Mouse (Mus musculus) forebrain, embryonic 15.5 days (tissue): ENCODE measurements around the gene Dlg2. TPM values are rescaled to one million over a fixed set of nuclear protein-coding genes. Genes with fewer than 3 reads are reported as not detected.

Experiments used
- ATAC-seq: fragments of 200-750 bp; cut with Nextera tagmentation; replicated peaks from 2 replicates; pipeline ENCODE4 v1.8.0; 2017; ENCODE audit warnings: mild to moderate bottlenecking, moderate TSS enrichment, moderate library complexity
- H3K27ac ChIP-seq: fragments of 300-500 bp; sonication (generic); replicated peaks from 2 replicates; pipeline ENCODE4 v1.5.1; 2015; ENCODE audit warnings: mild to moderate bottlenecking, inconsistent platforms
- H3K27me3 ChIP-seq: fragments of 300-500 bp; sonication (generic); 2 replicates; pipeline ENCODE4 v1.6.1; 2015; ENCODE audit warnings: inconsistent platforms
- H3K36me3 ChIP-seq: fragments of 300-500 bp; sonication (generic); 2 replicates; pipeline ENCODE4 v1.6.1; 2015; ENCODE audit warnings: mild to moderate bottlenecking, inconsistent platforms
- H3K4me1 ChIP-seq: fragments of 300-500 bp; sonication (generic); 2 replicates; pipeline ENCODE4 v1.6.1; 2015; ENCODE audit warnings: inconsistent platforms
- H3K4me2 ChIP-seq: fragments of 300-500 bp; sonication (generic); replicated peaks from 2 replicates; pipeline ENCODE4 v1.6.1; 2015; ENCODE audit warnings: mild to moderate bottlenecking, inconsistent platforms
- H3K4me3 ChIP-seq: fragments of 300-500 bp; sonication (generic); 2 replicates; pipeline ENCODE4 v1.5.1; 2015; ENCODE audit warnings: mild to moderate bottlenecking, inconsistent platforms
- H3K9ac ChIP-seq: fragments of 300-500 bp; sonication (generic); replicated peaks from 2 replicates; pipeline ENCODE4 v1.6.1; 2015; ENCODE audit warnings: mild to moderate bottlenecking, inconsistent platforms
- H3K9me3 ChIP-seq: fragments of 300-500 bp; sonication (generic); 2 replicates; pipeline ENCODE4 v1.6.1; 2016; ENCODE audit warnings: inconsistent platforms
- WGBS: fragments of 180-500 bp; shearing (Covaris S2); methylation state at CpG from one replicate; pipeline ENCODE4 v1.1.7; 2015; ENCODE audit warnings: mixed read lengths; 5-methylcytosine and 5-hydroxymethylcytosine counted together
- polyA plus RNA-seq: library from polyadenylated mRNA; unstranded; fragments of >200 nt; fragmentation: Nextera tagmentation; extraction: Ambion mirVana; gene quantifications from 2 replicates; pipeline ENCODE4 v1.2.1, GENCODE M21; 2015

Gene Dlg2
- polyA plus RNA-seq, 1 experiment from 2014 or later, result 24.5 TPM

DNA sequence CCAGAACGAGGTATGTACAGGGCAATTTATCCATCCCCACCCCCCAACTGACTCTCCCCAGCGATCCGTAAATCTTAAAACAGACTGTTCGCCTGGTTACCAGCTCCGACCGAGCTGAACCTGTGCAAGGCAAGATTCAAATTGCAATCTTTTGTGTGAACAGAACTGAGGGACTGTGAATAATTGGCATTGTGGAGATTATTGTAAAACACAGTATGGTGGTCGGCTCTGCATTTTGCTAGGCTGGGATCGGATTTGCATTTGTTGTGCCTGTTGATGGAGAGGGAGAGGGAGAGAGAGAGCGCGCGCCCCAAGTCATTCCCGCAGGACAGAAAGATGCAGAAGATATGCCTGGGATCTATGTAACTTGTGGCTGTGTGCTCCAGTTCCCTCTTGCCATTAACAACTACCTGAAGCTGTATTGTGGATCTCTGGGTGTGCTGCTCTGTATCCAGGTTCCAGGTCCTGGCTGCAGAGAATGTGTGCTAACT, 1759.1 kb downstream of the Dlg2 start:
- Histone ChIP-seq H3K4me1 (peaks cover 11% of the 10 kb centered on the region), H3K4me2 (peak overlapping the region; percentile 54), H3K27me3 (no peaks in the 10 kb centered on the region), H3K9ac (peak overlapping the region; percentile 50), H3K27ac (peak overlapping the region; percentile 73), H3K4me3 (peak overlapping the region; percentile 50), H3K9me3 (no peaks in the 10 kb centered on the region), H3K36me3 (no peaks in the 10 kb centered on the region)
- WGBS, result 5% methylated on average over 12 of the region's 12 CpGs
- peak; percentile 73 for ATAC-seq

DNA sequence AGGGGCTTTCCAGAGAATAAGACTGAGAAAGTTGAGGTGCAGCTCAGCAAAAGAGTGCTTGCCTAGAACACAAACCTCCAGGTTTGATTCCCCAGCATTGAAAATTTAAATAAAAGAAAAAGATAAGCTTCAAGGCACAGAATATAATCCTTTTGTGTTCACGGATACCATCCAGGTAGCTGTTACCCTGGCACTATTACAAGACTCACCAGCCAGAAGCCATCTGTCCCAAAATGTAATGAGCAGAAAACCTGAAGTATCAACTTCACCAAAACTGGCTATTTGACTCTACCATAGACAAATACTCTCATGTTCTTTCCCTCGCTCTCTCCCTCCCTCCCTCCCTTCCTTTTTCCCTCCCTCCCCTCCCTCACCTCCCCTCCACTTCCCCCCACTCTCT, 1764.4 kb downstream of the Dlg2 start:
- Histone ChIP-seq H3K4me1 (peaks cover 11% of the 10 kb centered on the region), H3K9ac (no peak overlapping the region), H3K9me3 (no peaks in the 10 kb centered on the region), H3K4me2 (no peak overlapping the region), H3K27me3 (no peaks in the 10 kb centered on the region), H3K27ac (no peak overlapping the region), H3K36me3 (no peaks in the 10 kb centered on the region), H3K4me3 (no peak overlapping the region)
- WGBS, result 82% methylated on average over 2 of the region's 2 CpGs
- no peak for ATAC-seq

DNA sequence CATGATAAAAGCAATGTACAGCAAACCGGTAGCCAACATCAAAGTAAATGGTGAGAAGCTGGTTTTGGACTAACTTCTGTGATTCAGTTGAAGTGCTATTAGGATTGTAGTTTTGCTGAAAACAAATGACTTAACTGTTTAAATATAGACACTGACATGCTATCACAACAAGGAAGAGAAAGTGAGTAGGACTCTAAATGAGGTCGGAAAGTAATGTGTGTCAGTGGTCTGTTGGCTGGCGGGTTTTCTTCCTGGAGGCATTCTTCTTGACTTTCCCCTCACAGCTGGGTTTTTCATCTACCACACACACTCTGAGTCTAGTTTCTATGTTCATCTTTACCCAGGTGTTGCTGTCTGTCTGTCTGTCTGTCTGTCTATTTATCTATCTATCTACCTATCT, 1771.1 kb downstream of the Dlg2 start:
- no peaks in the 10 kb centered on the region for H3K9me3 ChIP-seq
- no peaks in the 10 kb centered on the region for H3K27me3 ChIP-seq
- no peaks in the 10 kb centered on the region for H3K4me1 ChIP-seq
- H3K36me3 ChIP-seq, result no peaks in the 10 kb centered on the region
- H3K27ac ChIP-seq, result no peak overlapping the region
- ATAC-seq, result no peak
- no peak overlapping the region for H3K9ac ChIP-seq
- H3K4me2 ChIP-seq, result no peak overlapping the region
- WGBS, result 96% methylated on average over 3 of the region's 3 CpGs
- H3K4me3 ChIP-seq, result no peak overlapping the region

DNA sequence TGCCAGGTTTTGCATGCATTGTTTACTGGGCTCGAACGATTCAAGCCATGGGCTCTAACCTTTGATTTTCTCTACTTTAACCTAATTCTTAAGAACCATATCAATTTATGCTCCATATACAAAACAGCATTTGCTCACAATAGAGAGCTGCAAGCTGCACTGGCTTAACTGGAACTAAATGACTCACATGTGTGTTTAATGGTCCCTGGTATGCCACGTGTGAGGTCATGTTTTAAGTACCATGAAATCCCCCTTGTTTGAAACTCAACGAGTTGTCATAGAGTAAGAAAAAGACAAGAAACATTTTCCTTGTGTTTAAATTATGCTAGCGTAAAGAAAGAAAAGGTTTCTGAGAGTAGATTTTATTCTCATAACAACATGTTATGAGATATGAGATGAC, 1772.1 kb downstream of the Dlg2 start:
- no peaks in the 10 kb centered on the region for H3K9me3 ChIP-seq
- no peaks in the 10 kb centered on the region for H3K27me3 ChIP-seq
- no peak overlapping the region for H3K4me2 ChIP-seq
- no peak for ATAC-seq
- H3K9ac ChIP-seq, result no peak overlapping the region
- H3K36me3 ChIP-seq, result no peaks in the 10 kb centered on the region
- H3K27ac ChIP-seq, result no peak overlapping the region
- H3K4me1 ChIP-seq, result no peaks in the 10 kb centered on the region
- 82% methylated on average over 5 of the region's 5 CpGs for WGBS
- no peak overlapping the region for H3K4me3 ChIP-seq

DNA sequence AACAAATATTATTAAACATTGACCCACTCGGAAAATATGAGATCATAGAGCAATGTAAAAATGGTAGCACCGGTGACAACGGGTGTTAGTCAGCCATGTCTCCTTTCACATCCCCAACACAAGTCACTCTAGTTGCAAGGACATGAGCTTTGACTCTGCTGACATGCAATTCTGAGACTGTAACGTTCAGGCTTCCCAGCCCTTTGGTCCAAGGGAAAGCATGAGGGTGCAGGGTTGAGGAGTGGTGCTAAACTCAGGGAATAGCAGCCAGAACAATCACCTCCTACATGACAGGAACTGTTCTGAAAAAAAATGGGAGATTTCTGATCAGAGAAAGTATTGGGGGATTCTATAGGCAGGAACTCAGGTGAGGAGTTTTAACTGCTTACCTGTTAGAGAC, 1781.7 kb downstream of the Dlg2 start:
- no peak overlapping the region for H3K27ac ChIP-seq
- no peaks in the 10 kb centered on the region for H3K4me1 ChIP-seq
- no peak for ATAC-seq
- no peak overlapping the region for H3K9ac ChIP-seq
- H3K9me3 ChIP-seq, result no peaks in the 10 kb centered on the region
- no peak overlapping the region for H3K4me3 ChIP-seq
- 91% methylated on average over 4 of the region's 4 CpGs for WGBS
- no peaks in the 10 kb centered on the region for H3K36me3 ChIP-seq
- H3K27me3 ChIP-seq, result no peaks in the 10 kb centered on the region
- no peak overlapping the region for H3K4me2 ChIP-seq

DNA sequence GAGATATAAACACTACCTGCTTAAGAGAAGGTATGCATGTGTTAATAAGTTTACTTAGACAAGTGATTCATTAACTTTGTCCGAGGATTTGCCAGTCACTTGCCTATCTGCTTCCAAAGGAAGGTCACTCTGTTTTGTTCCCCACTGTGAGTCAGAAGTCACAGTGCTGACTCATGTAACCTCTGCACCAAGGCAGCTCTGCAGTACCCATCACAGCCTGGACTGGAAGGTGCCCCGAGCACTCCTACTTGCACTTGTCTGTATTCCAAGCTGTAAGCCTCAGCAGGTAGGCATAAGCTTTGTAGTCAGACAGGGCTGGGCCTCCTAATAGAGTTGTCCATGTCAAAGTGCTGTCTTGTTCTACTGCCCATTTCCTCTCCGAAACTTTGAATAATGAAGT, 1782.2 kb downstream of the Dlg2 start:
- H3K4me3 ChIP-seq, result no peak overlapping the region
- H3K9ac ChIP-seq, result no peak overlapping the region
- H3K4me1 ChIP-seq, result no peaks in the 10 kb centered on the region
- H3K27ac ChIP-seq, result no peak overlapping the region
- no peaks in the 10 kb centered on the region for H3K36me3 ChIP-seq
- no peaks in the 10 kb centered on the region for H3K9me3 ChIP-seq
- 78% methylated on average over 3 of the region's 3 CpGs for WGBS
- no peak overlapping the region for H3K4me2 ChIP-seq
- no peak for ATAC-seq
- no peaks in the 10 kb centered on the region for H3K27me3 ChIP-seq

DNA sequence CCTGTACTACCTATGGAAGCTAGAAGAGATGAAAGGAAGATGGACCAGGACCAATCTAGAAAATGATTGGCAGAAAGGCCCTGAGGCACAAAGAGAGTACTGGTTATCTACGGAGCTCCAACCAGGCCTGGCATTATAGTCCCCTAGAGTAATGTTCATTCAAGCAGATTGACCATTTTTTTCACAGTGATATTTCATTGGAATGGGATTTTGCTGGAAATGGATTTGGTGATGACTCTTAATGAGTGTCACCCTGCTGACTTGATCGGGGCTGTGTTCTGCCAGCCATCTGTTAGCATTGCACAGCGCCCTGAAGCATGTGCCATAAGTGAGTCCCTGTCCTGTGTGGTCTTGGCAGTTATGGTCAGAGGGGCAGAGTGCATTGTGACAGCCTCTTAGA, 1787.9 kb downstream of the Dlg2 start:
- Histone ChIP-seq H3K36me3 (no peaks in the 10 kb centered on the region), H3K4me3 (no peak overlapping the region), H3K4me1 (peaks cover 7% of the 10 kb centered on the region; the same call in 1 of the 2 replicates), H3K27ac (peak overlapping the region; percentile 57), H3K9me3 (no peaks in the 10 kb centered on the region), H3K27me3 (no peaks in the 10 kb centered on the region), H3K9ac (no peak overlapping the region), H3K4me2 (no peak overlapping the region)
- peak; percentile 76 for ATAC-seq
- 61% methylated on average over 3 of the region's 3 CpGs for WGBS

DNA sequence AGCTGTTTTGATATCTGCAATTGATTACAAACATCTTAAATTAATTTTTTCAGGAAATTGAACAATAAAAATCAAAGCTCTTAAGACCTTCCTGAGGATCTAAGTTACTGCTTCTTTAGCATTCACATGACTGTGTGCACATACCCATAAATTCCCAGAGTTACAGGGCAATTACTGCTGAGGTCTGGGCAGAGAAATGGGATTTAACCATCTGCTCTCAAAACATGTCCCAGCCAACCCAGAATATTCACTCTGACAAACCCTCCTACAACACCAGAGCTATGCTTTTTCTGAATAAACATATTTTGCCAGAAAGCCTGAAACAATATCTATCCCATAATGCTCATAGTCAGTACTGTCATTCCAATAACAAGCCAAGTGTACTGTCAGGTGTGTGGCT, 1788.5 kb downstream of the Dlg2 start:
- peak; percentile 76 for ATAC-seq
- Histone ChIP-seq H3K27me3 (no peaks in the 10 kb centered on the region), H3K9me3 (no peaks in the 10 kb centered on the region), H3K27ac (peak overlapping the region; percentile 57), H3K36me3 (no peaks in the 10 kb centered on the region), H3K4me2 (no peak overlapping the region), H3K9ac (no peak overlapping the region), H3K4me1 (peaks cover 7% of the 10 kb centered on the region; the same call in 1 of the 2 replicates), H3K4me3 (no peak overlapping the region)

DNA sequence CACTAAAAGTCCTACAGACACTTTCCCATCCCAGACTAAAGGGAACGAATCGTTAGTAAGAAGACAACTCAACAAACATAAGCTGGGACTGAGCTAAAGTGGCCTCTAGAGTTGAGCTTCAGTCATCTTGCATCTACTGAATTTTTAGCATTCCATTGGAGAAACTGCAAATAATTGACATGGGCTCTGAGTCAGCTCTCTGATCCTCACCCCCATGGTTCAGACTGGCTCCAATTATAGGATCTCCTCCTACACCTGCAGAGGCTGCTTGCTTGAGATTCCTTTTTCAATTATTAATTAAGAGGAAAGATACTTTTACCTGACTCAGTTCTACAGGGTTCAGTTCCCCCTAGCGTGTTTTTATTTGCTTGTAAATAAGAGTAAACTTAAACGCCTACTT, 1798.9 kb downstream of the Dlg2 start:
- WGBS, result 80% methylated on average over 4 of the region's 4 CpGs
- Histone ChIP-seq H3K36me3 (no peaks in the 10 kb centered on the region), H3K9ac (no peak overlapping the region), H3K27ac (no peak overlapping the region), H3K9me3 (no peaks in the 10 kb centered on the region), H3K27me3 (no peaks in the 10 kb centered on the region), H3K4me2 (no peak overlapping the region), H3K4me1 (0 out of 2 replicates have a peak, but pooled peaks cover 7% of the 10 kb centered on the region), H3K4me3 (no peak overlapping the region)
- no peak for ATAC-seq

DNA sequence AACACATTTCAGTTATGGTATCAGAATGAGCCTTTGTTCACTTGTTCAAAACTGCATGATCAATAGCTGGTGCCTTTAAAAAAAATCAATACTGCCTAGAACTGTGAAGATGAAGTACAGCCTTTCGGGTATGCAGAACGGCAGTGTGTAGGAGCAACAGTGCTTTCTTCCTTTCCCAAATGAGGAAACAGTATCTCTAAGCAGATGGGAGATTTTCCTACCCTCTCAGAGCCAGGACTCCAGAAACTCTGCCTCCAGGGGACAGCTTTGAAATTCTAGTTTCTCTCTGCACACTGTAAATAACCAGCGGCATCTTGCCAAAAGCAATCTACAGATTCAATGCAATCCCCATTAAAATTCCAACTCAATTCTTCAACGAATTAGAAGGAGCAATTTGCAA, 1801.2 kb downstream of the Dlg2 start:
- Histone ChIP-seq H3K27me3 (no peaks in the 10 kb centered on the region), H3K9me3 (no peaks in the 10 kb centered on the region), H3K36me3 (no peaks in the 10 kb centered on the region), H3K9ac (no peak overlapping the region), H3K4me3 (no peak overlapping the region), H3K4me1 (peaks cover 14% of the 10 kb centered on the region; the same call in 1 of the 2 replicates), H3K4me2 (no peak overlapping the region), H3K27ac (peak overlapping the region; percentile 48)
- WGBS, result 33% methylated on average over 4 of the region's 4 CpGs
- ATAC-seq, result peak; percentile 92

DNA sequence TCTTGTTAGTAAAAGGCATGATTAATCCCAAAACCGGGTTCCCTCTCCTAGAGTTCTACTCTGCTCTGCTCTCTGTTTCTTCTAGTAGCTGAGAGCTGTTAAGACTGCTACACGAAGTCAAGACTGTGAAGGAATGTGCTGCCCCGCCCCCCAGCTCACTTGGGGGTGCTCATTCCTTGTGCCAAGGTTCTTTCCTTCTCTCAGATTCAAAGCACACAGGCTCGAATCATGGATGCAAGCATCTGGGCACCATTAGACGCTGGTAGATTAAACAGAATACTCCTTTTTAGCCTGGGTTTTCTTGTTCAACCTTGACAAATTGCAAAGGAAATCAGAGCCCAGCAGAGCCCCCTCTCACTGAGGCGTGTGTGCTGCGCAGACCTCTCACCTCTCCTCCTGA, 1804.5 kb downstream of the Dlg2 start:
- no peak overlapping the region for H3K4me3 ChIP-seq
- no peak overlapping the region for H3K9ac ChIP-seq
- H3K9me3 ChIP-seq, result no peaks in the 10 kb centered on the region
- H3K4me1 ChIP-seq, result peaks cover 19% of the 10 kb centered on the region; the same call in 1 of the 2 replicates
- H3K27ac ChIP-seq, result no peak overlapping the region
- WGBS, result 36% methylated on average over 7 of the region's 7 CpGs
- H3K36me3 ChIP-seq, result no peaks in the 10 kb centered on the region
- ATAC-seq, result no peak
- no peak overlapping the region for H3K4me2 ChIP-seq
- no peaks in the 10 kb centered on the region for H3K27me3 ChIP-seq

DNA sequence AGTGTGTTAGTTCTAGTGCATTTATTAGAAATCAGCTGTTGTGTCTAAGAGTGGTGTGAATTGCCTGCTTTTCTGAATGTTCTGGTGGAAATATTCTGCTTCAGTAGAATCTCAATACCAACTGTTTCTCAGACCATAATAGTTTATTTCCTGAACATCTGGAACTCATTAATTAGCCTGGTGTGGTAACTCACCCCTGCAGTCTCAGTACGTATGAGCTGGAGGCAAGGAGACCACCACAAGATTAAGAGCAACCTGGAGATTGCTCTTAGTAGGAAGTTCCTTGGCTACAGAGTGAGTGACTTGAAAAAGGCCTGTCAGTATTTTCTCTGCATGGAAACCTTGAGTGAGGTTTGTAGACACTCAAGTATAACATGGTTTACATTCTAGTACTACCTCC, 1810.6 kb downstream of the Dlg2 start:
- H3K4me2 ChIP-seq, result no peak overlapping the region
- ATAC-seq, result no peak
- no peaks in the 10 kb centered on the region for H3K36me3 ChIP-seq
- WGBS, result 58% methylated on average over 1 of the region's 1 CpGs
- no peak overlapping the region for H3K4me3 ChIP-seq
- H3K4me1 ChIP-seq, result peaks cover 5% of the 10 kb centered on the region; the same call in 1 of the 2 replicates
- no peaks in the 10 kb centered on the region for H3K9me3 ChIP-seq
- no peak overlapping the region for H3K9ac ChIP-seq
- H3K27ac ChIP-seq, result no peak overlapping the region
- no peaks in the 10 kb centered on the region for H3K27me3 ChIP-seq

DNA sequence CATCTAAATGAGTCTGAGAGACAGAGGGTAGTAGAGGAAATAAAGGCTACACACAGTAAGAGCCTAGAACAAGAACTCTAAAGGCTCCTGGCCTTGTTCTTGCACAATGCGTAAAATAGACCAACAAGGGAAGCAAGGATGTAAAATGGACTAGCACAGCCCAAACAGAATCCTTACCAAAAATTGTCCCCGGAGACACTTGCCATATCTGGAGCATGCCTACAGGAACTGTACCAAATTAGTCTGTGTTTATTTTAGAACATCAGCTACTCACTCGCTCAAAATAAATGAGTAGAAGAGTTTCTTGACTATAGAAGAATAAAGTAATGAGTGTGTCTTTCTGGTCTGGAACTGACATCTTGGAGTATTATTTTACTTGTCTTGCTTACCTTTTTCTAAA, 1812.3 kb downstream of the Dlg2 start:
- H3K27me3 ChIP-seq, result no peaks in the 10 kb centered on the region
- no peaks in the 10 kb centered on the region for H3K36me3 ChIP-seq
- H3K4me2 ChIP-seq, result no peak overlapping the region
- no peak for ATAC-seq
- no peak overlapping the region for H3K9ac ChIP-seq
- no peak overlapping the region for H3K4me3 ChIP-seq
- no peaks in the 10 kb centered on the region for H3K9me3 ChIP-seq
- H3K4me1 ChIP-seq, result no peaks in the 10 kb centered on the region
- no peak overlapping the region for H3K27ac ChIP-seq
- WGBS, result 92% methylated on average over 3 of the region's 3 CpGs
